Mouse (Mus musculus): Measurements from ENCODE around the gene Mroh2a.

Mroh2a gene

DNA sequence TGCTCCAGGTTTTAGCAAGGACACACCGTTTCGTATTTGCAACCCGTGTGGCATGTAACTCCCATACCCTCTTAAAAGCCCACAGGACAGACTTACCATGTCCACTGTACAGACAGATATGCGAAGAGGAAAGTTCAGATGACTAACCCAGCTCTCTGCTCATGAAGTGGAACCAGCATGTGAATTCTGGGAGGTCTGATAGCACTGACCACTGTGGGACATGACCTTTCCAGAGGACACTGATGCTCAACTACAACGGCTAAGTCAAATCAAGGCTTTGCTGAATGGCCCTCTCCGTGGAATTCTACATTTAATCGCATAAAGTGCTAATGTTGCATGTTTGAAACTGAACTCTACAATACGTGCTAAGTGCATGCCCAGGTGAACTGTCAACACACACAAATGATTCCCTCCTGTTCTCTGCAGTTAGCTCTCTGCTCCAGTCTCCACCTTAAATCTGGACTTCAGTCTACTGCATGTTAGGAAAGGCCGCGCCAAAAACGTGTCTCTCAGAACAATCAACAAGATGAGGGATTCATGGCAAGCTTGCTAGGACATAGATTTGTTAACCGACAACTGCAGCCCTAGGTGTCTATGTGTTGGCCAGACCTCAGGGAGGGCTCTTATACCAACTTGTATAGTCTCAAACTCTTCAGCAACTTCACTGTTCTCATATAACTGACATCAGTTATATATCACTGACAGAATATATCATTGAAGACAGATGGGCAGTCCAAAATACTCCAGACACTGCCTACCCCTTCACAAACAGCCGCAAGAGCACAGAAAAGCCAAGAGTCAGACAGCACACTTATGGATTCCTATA is 49.1 kb downstream of the Mroh2a start:
- in situ Hi-C loops (cut with MboI; ENCODE audit: low sequenced_read_pairs): loop anchor here (25.0 kb wide), 1 partner anchor 139 kb away; the partner anchor contains the start of gene Ugt1a6a

DNA sequence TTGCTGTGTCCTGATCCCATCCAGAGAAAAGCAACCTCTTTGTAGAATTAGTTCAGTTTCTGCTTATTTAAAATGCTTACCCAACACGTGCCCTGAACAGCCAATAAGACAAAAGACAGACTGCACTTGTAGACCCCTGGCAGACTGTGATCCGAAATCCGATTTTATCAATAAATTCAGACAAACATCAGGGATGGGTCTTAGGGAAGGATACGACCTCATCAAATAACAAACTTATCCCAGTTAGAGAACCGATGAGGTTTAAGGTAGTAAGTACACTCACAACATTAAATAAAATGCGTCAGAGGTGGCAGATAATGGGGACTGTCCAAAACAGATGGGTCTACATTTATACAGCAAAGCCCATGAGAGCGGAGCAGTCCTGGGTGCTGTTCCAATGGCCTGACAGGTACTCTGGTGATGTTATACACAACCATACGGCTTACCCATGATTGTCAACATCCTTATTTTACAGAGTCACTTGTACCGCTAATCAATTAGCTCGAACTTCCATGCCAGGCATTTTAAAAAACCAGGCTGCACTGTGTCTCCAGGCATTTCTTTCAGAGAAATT is 49.8 kb downstream of the Mroh2a start:
- in situ Hi-C loops (cut with MboI; ENCODE audit: low sequenced_read_pairs): loop anchor here (25.0 kb wide), 1 partner anchor 139 kb away; the partner anchor contains the start of gene Ugt1a6a

- in situ Hi-C loops (cut with MboI; ENCODE audit: low sequenced_read_pairs): loop anchor here (25.0 kb wide), 1 partner anchor 140 kb away; the partner anchor contains the start of gene Ugt1a6a
Observed at GRCm38 (mm10) chr1:88277098-88277817, 50.5 kb downstream of the Mroh2a start, which contains the start of the genes Hjurp and Trpm8. Hjurp (minus strand) TSS chr1:88277633. Trpm8 (plus strand) TSS chr1:88277661.

- in situ Hi-C loops (cut with MboI; ENCODE audit: low sequenced_read_pairs): loop anchor here (25.0 kb wide), 1 partner anchor 141 kb away; the partner anchor contains the start of gene Ugt1a6a
Observed at GRCm38 (mm10) chr1:88277818-88278511, 51.2 kb downstream of the Mroh2a start.

DNA sequence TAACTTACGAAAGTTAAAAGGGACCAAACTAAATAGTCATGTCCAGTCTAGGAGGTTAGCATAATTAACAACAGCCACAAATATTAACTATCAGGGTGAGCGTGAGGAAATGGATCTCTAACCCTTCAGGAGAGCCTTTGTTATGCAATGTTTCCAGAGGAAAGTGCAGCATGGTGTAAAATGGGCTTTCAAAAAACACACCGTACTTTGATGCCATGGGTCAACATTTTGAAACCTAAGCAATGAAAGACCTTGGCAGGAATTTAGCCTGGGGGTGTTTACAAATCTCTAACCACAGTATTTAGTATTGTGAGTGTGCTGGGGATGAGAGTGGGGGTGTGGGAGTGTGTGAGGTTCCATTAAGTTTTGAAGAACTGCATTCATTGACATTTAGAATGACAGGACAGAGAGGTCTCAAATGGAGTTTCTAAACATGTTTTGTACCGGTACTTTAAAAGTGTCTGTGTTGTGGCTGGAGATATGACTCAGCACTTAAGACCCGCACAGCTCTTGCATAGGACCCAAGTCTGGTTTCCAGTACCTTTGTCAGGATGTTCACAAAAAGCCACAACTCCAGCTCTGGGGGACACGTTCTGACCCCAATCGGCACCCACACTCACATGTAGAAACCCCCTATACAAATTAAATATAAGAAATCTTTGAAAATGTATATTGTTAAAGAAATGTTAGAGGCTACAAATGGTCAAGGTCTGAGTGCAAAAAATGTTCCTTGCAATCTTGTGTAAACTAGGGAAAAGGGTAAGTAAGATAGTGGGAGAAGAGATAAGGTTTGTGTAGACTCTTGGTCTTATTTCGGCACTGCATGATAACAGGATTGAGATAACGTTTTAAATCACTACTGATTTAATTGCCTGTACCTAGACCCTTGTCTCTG is 52.6 kb downstream of the Mroh2a start:
- in situ Hi-C loops (cut with MboI; ENCODE audit: low sequenced_read_pairs): loop anchor here (25.0 kb wide), 1 partner anchor 142 kb away; the partner anchor contains the start of gene Ugt1a6a

DNA sequence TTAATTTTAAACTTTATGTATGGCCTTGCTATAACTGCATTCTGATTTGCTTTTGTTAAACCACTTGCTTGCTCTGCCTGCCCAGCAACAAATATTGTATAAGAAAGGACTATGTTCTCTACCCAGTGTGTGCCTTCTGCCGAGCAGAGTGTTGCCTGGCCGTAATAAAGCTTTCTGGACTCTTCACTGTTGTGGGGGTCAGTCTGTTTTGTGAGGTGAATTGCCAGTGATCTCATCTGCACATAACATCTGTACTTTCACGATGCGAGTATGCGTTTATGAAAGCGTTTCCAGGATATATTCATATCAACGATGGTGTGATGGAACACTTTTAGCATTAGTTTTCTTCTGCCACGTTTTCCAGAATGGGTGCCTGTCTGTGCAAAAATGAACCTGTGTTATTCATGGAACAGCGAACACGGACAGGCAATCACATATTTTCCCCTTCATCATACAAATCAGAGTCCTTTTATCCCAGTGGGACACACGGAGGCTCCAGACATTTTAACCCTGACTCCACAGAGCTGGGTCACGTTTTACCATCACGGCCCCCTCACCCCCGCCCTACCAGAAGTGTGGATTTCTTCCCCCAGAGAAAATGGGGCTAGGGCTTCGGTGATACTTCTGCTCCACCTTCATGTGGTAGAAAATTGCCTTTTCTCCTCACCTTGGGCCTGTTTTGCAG is 53.4 kb downstream of the Mroh2a start:
- in situ Hi-C loops (cut with MboI; ENCODE audit: low sequenced_read_pairs): loop anchor here (25.0 kb wide), 1 partner anchor 143 kb away; the partner anchor contains the start of gene Ugt1a6a

- in situ Hi-C loops (cut with MboI; ENCODE audit: low sequenced_read_pairs): loop anchor here (25.0 kb wide), 1 partner anchor 145 kb away; the partner anchor contains the start of gene Ugt1a6a
Observed at GRCm38 (mm10) chr1:88282301-88282700, 55.5 kb downstream of the Mroh2a start.

DNA sequence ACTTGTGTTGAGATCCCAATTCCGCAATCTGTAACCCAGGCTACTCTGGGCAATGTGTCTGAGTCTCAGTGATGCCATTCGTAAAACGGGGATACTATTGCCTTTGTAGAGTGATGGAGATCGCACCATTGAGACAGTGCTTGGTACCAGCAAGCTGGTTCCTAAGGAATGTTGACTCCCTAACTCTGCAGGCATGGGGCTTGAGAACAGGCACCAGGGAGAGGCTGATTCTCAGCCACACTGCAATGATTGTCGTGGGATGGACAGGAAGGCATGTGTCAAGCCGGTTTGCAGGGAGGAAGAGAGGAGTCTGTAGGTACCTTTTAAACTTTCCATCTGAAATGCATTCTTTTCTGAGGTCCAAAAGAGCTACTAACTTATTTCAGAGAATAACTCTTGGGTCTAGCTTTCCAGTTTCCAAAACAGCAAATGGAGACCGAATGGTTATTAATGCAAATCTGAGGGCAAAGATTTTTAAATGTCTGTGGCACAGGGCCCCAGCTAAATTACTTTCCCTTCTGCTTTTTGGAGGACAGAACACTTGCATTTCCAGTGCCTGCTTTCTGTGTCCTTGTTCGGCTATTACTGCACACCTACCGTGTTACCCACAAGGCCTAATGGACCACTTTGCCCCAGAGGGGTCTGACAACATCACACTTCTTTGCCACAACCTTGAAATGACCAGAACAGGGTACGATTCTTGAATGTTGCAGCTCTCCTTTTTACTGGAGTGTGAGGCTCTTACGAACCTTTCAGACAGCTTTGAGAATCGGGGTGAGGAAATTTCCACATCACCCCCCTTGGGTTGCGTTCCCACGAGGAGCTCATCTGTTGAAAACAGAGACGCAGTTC is 56.8 kb downstream of the Mroh2a start:
- in situ Hi-C loops (cut with MboI; ENCODE audit: low sequenced_read_pairs): loop anchor here (25.0 kb wide), 1 partner anchor 146 kb away; the partner anchor contains the start of gene Ugt1a6a

- in situ Hi-C loops (cut with MboI; ENCODE audit: low sequenced_read_pairs): loop anchor here (25.0 kb wide), 1 partner anchor 147 kb away; the partner anchor contains the start of gene Ugt1a6a
Observed at GRCm38 (mm10) chr1:88284228-88284945, 57.6 kb downstream of the Mroh2a start.

- in situ Hi-C loops (cut with MboI; ENCODE audit: low sequenced_read_pairs): loop anchor here (25.0 kb wide), 1 partner anchor 148 kb away; the partner anchor contains the start of gene Ugt1a6a
Observed at GRCm38 (mm10) chr1:88284946-88285320, 58.1 kb downstream of the Mroh2a start.

DNA sequence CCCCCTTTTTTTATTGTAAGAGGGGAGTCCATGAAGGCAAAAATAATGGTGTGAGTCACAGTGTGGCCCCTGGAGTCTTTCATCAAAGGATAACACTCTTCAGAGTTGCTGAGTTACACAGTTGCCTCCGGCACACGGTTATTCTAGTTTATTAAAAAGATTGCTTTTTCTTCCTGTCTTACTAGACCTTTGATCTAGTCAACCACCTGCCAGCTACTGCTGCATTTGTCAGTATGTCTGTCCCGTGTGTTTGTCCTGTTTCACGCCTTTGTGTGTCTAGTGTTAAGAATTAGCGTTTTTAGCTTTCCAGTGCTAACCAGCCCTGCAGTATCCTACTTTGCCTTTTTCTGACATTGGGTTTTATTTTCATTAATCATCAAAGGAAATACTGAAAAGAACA is 58.9 kb downstream of the Mroh2a start:
- in situ Hi-C loops (cut with MboI; ENCODE audit: low sequenced_read_pairs): loop anchor here (25.0 kb wide), 1 partner anchor 148 kb away; the partner anchor contains the start of gene Ugt1a6a

DNA sequence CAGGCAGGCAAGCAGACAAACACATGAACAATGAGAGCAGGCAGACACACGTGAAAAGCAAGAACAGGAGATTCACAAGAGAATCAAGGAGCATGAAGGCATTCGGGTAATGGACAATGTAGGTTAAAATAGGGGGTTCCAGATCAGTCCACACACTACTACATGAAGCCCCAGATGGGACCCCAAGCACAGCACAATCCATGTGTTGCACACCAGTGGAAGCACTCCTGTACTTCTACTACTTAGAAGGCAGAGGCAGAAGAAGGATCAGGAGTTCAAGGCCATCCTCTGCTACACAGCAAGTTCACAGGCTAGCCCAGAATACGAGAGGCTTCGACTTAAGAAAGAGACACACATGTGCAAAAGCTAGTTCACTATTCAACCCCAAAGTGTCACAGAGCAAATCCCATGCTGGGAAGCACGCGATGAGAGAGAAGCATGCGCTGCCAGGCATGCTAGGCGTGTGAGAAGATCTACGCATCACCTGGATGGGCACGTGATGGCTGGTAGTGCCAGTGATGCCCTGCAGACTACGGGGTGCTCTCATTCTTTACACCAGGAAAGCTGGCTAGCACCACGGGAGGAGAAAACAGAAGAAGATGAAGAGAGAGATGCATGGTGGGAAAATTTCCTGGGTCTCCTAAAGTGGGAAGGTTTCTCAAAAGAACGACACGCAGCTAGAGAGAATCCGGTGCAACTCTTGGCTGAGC is 59.5 kb downstream of the Mroh2a start:
- in situ Hi-C loops (cut with MboI; ENCODE audit: low sequenced_read_pairs): loop anchor here (25.0 kb wide), 1 partner anchor 149 kb away; the partner anchor contains the start of gene Ugt1a6a

- in situ Hi-C loops (cut with MboI; ENCODE audit: low sequenced_read_pairs): loop anchor here (25.0 kb wide), 1 partner anchor 150 kb away; the partner anchor contains the start of gene Ugt1a6a
Observed at GRCm38 (mm10) chr1:88286887-88287696, 60.3 kb downstream of the Mroh2a start.

DNA sequence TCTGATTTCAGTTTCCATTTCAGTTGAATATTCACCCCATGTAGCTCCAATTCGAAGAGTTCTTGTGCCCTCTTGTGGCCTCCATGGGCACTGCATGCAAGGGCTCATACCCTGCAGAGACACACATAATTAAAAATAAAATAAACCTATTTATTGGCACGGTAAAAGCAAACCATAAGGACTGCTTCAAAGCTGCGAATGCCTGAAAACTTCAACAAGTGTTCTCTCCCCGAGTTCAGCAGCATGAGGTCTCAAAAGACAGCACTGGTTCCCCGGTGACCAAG is 60.9 kb downstream of the Mroh2a start:
- in situ Hi-C loops (cut with MboI; ENCODE audit: low sequenced_read_pairs): loop anchor here (25.0 kb wide), 1 partner anchor 150 kb away; the partner anchor contains the start of gene Ugt1a6a

GRCm38 (mm10) chr1:88288056-88288788 is 61.4 kb downstream of the Mroh2a start:
- in situ Hi-C loops (cut with MboI; ENCODE audit: low sequenced_read_pairs): loop anchor here (25.0 kb wide), 1 partner anchor 151 kb away; the partner anchor contains the start of gene Ugt1a6a

Measured in CH12F3 (cell line).